Mouse (Mus musculus): ENCODE measurements at regions not wholly inside any gene's neighbourhood (a gene's known extent, or its start where the extent isn't known, plus 50 kb on each side); places are given as distances from the start of the nearest gene placed in this dataset.
A peak's percentile ranks its signal among the peaks of the same experiment; 100 is the strongest.

- no peak for DNase-seq (ENCODE audit: low read depth, low spot score)
Measured at GRCm38 (mm10) chr16:93028016-93028415, 202.1 kb upstream of the Runx1 start.

GRCm38 (mm10) chr16:93026094-93026648 lies 200.2 kb upstream of the Runx1 start:
- DNase-seq (ENCODE audit: low read depth, low spot score), result no peak

- DNase-seq (ENCODE audit: low read depth, low spot score), result no peak
Measured at GRCm38 (mm10) chr16:93019800-93020555, 194.0 kb upstream of the Runx1 start.

GRCm38 (mm10) chr16:93018766-93019165 lies 192.8 kb upstream of the Runx1 start:
- DNase-seq (ENCODE audit: low read depth, low spot score), result no peak

- DNase-seq (ENCODE audit: low read depth, low spot score), result peak; percentile 73
Measured at GRCm38 (mm10) chr16:93017025-93017424, 191.1 kb upstream of the Runx1 start.

GRCm38 (mm10) chr16:93015636-93016035 lies 189.7 kb upstream of the Runx1 start:
- DNase-seq (ENCODE audit: low read depth, low spot score), result no peak

GRCm38 (mm10) chr16:93014991-93015390 lies 189.0 kb upstream of the Runx1 start:
- no peak for DNase-seq (ENCODE audit: low read depth, low spot score)

- no peak for DNase-seq (ENCODE audit: low read depth, low spot score)
Measured at GRCm38 (mm10) chr16:93013881-93014280, 187.9 kb upstream of the Runx1 start.

GRCm38 (mm10) chr16:93013256-93013655 lies 187.3 kb upstream of the Runx1 start:
- no peak for DNase-seq (ENCODE audit: low read depth, low spot score)

GRCm38 (mm10) chr16:93011474-93011873 lies 185.5 kb upstream of the Runx1 start:
- DNase-seq (ENCODE audit: low read depth, low spot score), result no peak

- no peak for DNase-seq (ENCODE audit: low read depth, low spot score)
Measured at GRCm38 (mm10) chr16:93006321-93006984, 180.5 kb upstream of the Runx1 start.

- peak; percentile 46 for DNase-seq (ENCODE audit: low read depth, low spot score)
Measured at GRCm38 (mm10) chr16:93005470-93005869, 179.5 kb upstream of the Runx1 start.

GRCm38 (mm10) chr16:93003830-93004229 lies 177.9 kb upstream of the Runx1 start:
- no peak for DNase-seq (ENCODE audit: low read depth, low spot score)

- no peak for DNase-seq (ENCODE audit: low read depth, low spot score)
Measured at GRCm38 (mm10) chr16:92998689-92999088, 172.7 kb upstream of the Runx1 start.

GRCm38 (mm10) chr16:92997636-92998035 lies 171.7 kb upstream of the Runx1 start:
- DNase-seq (ENCODE audit: low read depth, low spot score), result peak; percentile 29

- DNase-seq (ENCODE audit: low read depth, low spot score), result no peak
Measured at GRCm38 (mm10) chr16:92995993-92996350, 170.0 kb upstream of the Runx1 start.

GRCm38 (mm10) chr16:92995132-92995992 lies 169.4 kb upstream of the Runx1 start:
- DNase-seq (ENCODE audit: low read depth, low spot score), result peak; percentile 53

GRCm38 (mm10) chr16:92992876-92993275 lies 166.9 kb upstream of the Runx1 start:
- DNase-seq (ENCODE audit: low read depth, low spot score), result no peak

GRCm38 (mm10) chr16:92991405-92991804 lies 165.5 kb upstream of the Runx1 start:
- DNase-seq (ENCODE audit: low read depth, low spot score), result no peak

- DNase-seq (ENCODE audit: low read depth, low spot score), result no peak
Measured at GRCm38 (mm10) chr16:92988416-92988815, 162.5 kb upstream of the Runx1 start.

GRCm38 (mm10) chr16:92988000-92988399 lies 162.1 kb upstream of the Runx1 start:
- peak; percentile 25 for DNase-seq (ENCODE audit: low read depth, low spot score)

- DNase-seq (ENCODE audit: low read depth, low spot score), result no peak
Measured at GRCm38 (mm10) chr16:92985768-92986167, 159.8 kb upstream of the Runx1 start.

Data from CD4-positive, CD25-positive, alpha-beta regulatory T cell, adult 2 months (primary cell).